Mouse (Mus musculus): ENCODE results near the gene Otulin. TPM values are rescaled to one million over a fixed set of nuclear protein-coding genes. Genes with fewer than 3 reads are reported as not detected.

The Otulin gene
- polyA plus RNA-seq, 1 experiment from 2014 or later: 26.2 TPM

GRCm38 (mm10) chr15:27593717-27594116, 36.8 kb downstream of the Otulin start:
- peaks cover 58% of the 10 kb centered on the region for H3K36me3 ChIP-seq
- WGBS: 86% methylated on average over 13 of the region's 13 CpGs
- H3K4me3 ChIP-seq: no peak overlapping the region
- H3K27ac ChIP-seq (ENCODE audit: poor library complexity, severe bottlenecking): no peak overlapping the region
- H3K9ac ChIP-seq: no peak overlapping the region
- no peak overlapping the region for H3K4me2 ChIP-seq
- ATAC-seq (ENCODE audit: insufficient number of reproducible peaks, low FRiP score): no peak
- no peaks in the 10 kb centered on the region for H3K27me3 ChIP-seq (replicated peaks)
- H3K9me3 ChIP-seq (replicated peaks): no peaks in the 10 kb centered on the region
- H3K4me1 ChIP-seq (replicated peaks): peaks cover 36% of the 10 kb centered on the region

- Histone ChIP-seq H3K36me3 (peaks cover 53% of the 10 kb centered on the region), H3K4me2 (no peak overlapping the region), H3K9me3 (replicated peaks) (no peaks in the 10 kb centered on the region)
Observed at GRCm38 (mm10) chr15:27592620-27593320, 37.7 kb downstream of the Otulin start.

GRCm38 (mm10) chr15:27590812-27591211, 39.7 kb downstream of the Otulin start:
- Histone ChIP-seq H3K4me3 (no peak overlapping the region), H3K4me2 (no peak overlapping the region), H3K9me3 (replicated peaks) (no peaks in the 10 kb centered on the region), H3K27ac (ENCODE audit: poor library complexity, severe bottlenecking) (no peak overlapping the region), H3K4me1 (replicated peaks) (peaks cover 18% of the 10 kb centered on the region), H3K27me3 (replicated peaks) (no peaks in the 10 kb centered on the region), H3K36me3 (peaks cover 50% of the 10 kb centered on the region), H3K9ac (no peak overlapping the region)
- WGBS: 96% methylated on average over 9 of the region's 9 CpGs
- no peak for ATAC-seq (ENCODE audit: insufficient number of reproducible peaks, low FRiP score)

More at GRCm38 (mm10) chr15:27592620-27593320, 37.7 kb downstream of the Otulin start:
- no peak for ATAC-seq (ENCODE audit: insufficient number of reproducible peaks, low FRiP score)
- Histone ChIP-seq H3K9ac (no peak overlapping the region), H3K27me3 (replicated peaks) (no peaks in the 10 kb centered on the region), H3K27ac (ENCODE audit: poor library complexity, severe bottlenecking) (no peak overlapping the region), H3K4me3 (no peak overlapping the region), H3K4me1 (replicated peaks) (peaks cover 36% of the 10 kb centered on the region)
- WGBS: 86% methylated on average over 19 of the region's 19 CpGs

- no peak overlapping the region for H3K27ac ChIP-seq (ENCODE audit: poor library complexity, severe bottlenecking)
- peaks cover 13% of the 10 kb centered on the region for H3K4me1 ChIP-seq (replicated peaks)
- no peak overlapping the region for H3K4me3 ChIP-seq
- WGBS: 85% methylated on average over 14 of the region's 14 CpGs
- H3K36me3 ChIP-seq: peaks cover 33% of the 10 kb centered on the region
- H3K27me3 ChIP-seq (replicated peaks): no peaks in the 10 kb centered on the region
- no peak overlapping the region for H3K9ac ChIP-seq
- no peak overlapping the region for H3K4me2 ChIP-seq
- no peak for ATAC-seq (ENCODE audit: insufficient number of reproducible peaks, low FRiP score)
- no peaks in the 10 kb centered on the region for H3K9me3 ChIP-seq (replicated peaks)
Observed at GRCm38 (mm10) chr15:27588087-27588826, 42.2 kb downstream of the Otulin start.

- ATAC-seq (ENCODE audit: insufficient number of reproducible peaks, low FRiP score): no peak
- 91% methylated on average over 5 of the region's 5 CpGs for WGBS
- Histone ChIP-seq H3K9me3 (replicated peaks) (no peaks in the 10 kb centered on the region), H3K4me1 (replicated peaks) (peaks cover 13% of the 10 kb centered on the region), H3K27ac (ENCODE audit: poor library complexity, severe bottlenecking) (no peak overlapping the region), H3K27me3 (replicated peaks) (no peaks in the 10 kb centered on the region), H3K4me2 (no peak overlapping the region), H3K9ac (no peak overlapping the region), H3K4me3 (no peak overlapping the region), H3K36me3 (peaks cover 14% of the 10 kb centered on the region)
Observed at GRCm38 (mm10) chr15:27586093-27586480, 44.4 kb downstream of the Otulin start.

- peaks cover 18% of the 10 kb centered on the region for H3K4me1 ChIP-seq (replicated peaks)
- no peak for ATAC-seq (ENCODE audit: insufficient number of reproducible peaks, low FRiP score)
- peaks cover 12% of the 10 kb centered on the region for H3K36me3 ChIP-seq
- H3K27me3 ChIP-seq (replicated peaks): no peaks in the 10 kb centered on the region
- H3K9me3 ChIP-seq (replicated peaks): no peaks in the 10 kb centered on the region
- H3K4me3 ChIP-seq: no peak overlapping the region
- WGBS: 74% methylated on average over 4 of the region's 4 CpGs
- H3K4me2 ChIP-seq: no peak overlapping the region
- no peak overlapping the region for H3K9ac ChIP-seq
- no peak overlapping the region for H3K27ac ChIP-seq (ENCODE audit: poor library complexity, severe bottlenecking)
Observed at GRCm38 (mm10) chr15:27585466-27586092, 44.9 kb downstream of the Otulin start.

GRCm38 (mm10) chr15:27583620-27584019, 46.9 kb downstream of the Otulin start:
- Histone ChIP-seq H3K27me3 (replicated peaks) (no peaks in the 10 kb centered on the region), H3K4me2 (no peak overlapping the region), H3K4me3 (no peak overlapping the region), H3K4me1 (replicated peaks) (peaks cover 11% of the 10 kb centered on the region), H3K9ac (no peak overlapping the region), H3K36me3 (peaks cover 2% of the 10 kb centered on the region), H3K9me3 (replicated peaks) (no peaks in the 10 kb centered on the region), H3K27ac (ENCODE audit: poor library complexity, severe bottlenecking) (no peak overlapping the region)
- no peak for ATAC-seq (ENCODE audit: insufficient number of reproducible peaks, low FRiP score)
- WGBS: 95% methylated on average over 6 of the region's 6 CpGs

- no peaks in the 10 kb centered on the region for H3K27me3 ChIP-seq (replicated peaks)
- peaks cover 2% of the 10 kb centered on the region for H3K36me3 ChIP-seq
- WGBS: 70% methylated on average over 4 of the region's 4 CpGs
- H3K4me2 ChIP-seq: no peak overlapping the region
- no peak overlapping the region for H3K4me3 ChIP-seq
- H3K27ac ChIP-seq (ENCODE audit: poor library complexity, severe bottlenecking): no peak overlapping the region
- H3K9ac ChIP-seq: no peak overlapping the region
- peaks cover 11% of the 10 kb centered on the region for H3K4me1 ChIP-seq (replicated peaks)
- ATAC-seq (ENCODE audit: insufficient number of reproducible peaks, low FRiP score): no peak
- H3K9me3 ChIP-seq (replicated peaks): no peaks in the 10 kb centered on the region
Observed at GRCm38 (mm10) chr15:27583042-27583441, 47.5 kb downstream of the Otulin start.

GRCm38 (mm10) chr15:27582428-27582827, 48.1 kb downstream of the Otulin start:
- Histone ChIP-seq H3K27me3 (replicated peaks) (no peaks in the 10 kb centered on the region), H3K9me3 (replicated peaks) (no peaks in the 10 kb centered on the region), H3K36me3 (peaks cover 2% of the 10 kb centered on the region), H3K4me3 (no peak overlapping the region), H3K4me2 (no peak overlapping the region), H3K27ac (ENCODE audit: poor library complexity, severe bottlenecking) (no peak overlapping the region), H3K9ac (no peak overlapping the region), H3K4me1 (replicated peaks) (peaks cover 11% of the 10 kb centered on the region)
- 92% methylated on average over 3 of the region's 3 CpGs for WGBS
- ATAC-seq (ENCODE audit: insufficient number of reproducible peaks, low FRiP score): no peak

GRCm38 (mm10) chr15:27581640-27582039, 48.9 kb downstream of the Otulin start:
- Histone ChIP-seq H3K27ac (ENCODE audit: poor library complexity, severe bottlenecking) (no peak overlapping the region), H3K9me3 (replicated peaks) (no peaks in the 10 kb centered on the region), H3K9ac (no peak overlapping the region), H3K36me3 (peaks cover 7% of the 10 kb centered on the region), H3K27me3 (replicated peaks) (no peaks in the 10 kb centered on the region), H3K4me2 (no peak overlapping the region), H3K4me1 (replicated peaks) (peaks cover 16% of the 10 kb centered on the region), H3K4me3 (no peak overlapping the region)
- WGBS: 68% methylated on average over 3 of the region's 3 CpGs
- no peak for ATAC-seq (ENCODE audit: insufficient number of reproducible peaks, low FRiP score)

- no peaks in the 10 kb centered on the region for H3K9me3 ChIP-seq (replicated peaks)
- no peak overlapping the region for H3K9ac ChIP-seq
- H3K4me1 ChIP-seq (replicated peaks): peaks cover 24% of the 10 kb centered on the region
- WGBS: 78% methylated on average over 2 of the region's 2 CpGs
- no peak overlapping the region for H3K4me2 ChIP-seq
- no peak overlapping the region for H3K4me3 ChIP-seq
- H3K27ac ChIP-seq (ENCODE audit: poor library complexity, severe bottlenecking): no peak overlapping the region
- H3K27me3 ChIP-seq (replicated peaks): no peaks in the 10 kb centered on the region
- peaks cover 7% of the 10 kb centered on the region for H3K36me3 ChIP-seq
- ATAC-seq (ENCODE audit: insufficient number of reproducible peaks, low FRiP score): no peak
Observed at GRCm38 (mm10) chr15:27580771-27581170, 49.7 kb downstream of the Otulin start.

Measured in heart, embryonic 12.5 days (tissue).